Mouse (Mus musculus) embryonic fibroblast, embryonic 13.5 days (primary cell): ENCODE data around the gene Fto. TPM values are rescaled to one million over a fixed set of nuclear protein-coding genes. Genes with fewer than 3 reads are reported as not detected.

ENCODE experiments used
- H3K27ac ChIP-seq: 2 replicates; pipeline ENCODE4 v1.5.1; 2012; ENCODE audit warnings: low read length, control low read depth, inconsistent platforms; ENCODE audit not compliant: insufficient read depth
- H3K4me1 ChIP-seq: 2 replicates; pipeline ENCODE4 v1.6.1; 2011; ENCODE audit warnings: low read length; ENCODE audit not compliant: control insufficient read depth, insufficient read depth
- H3K4me3 ChIP-seq: 2 replicates; pipeline ENCODE4 v1.5.1; 2011; ENCODE audit warnings: mild to moderate bottlenecking, control low read depth, low read length; ENCODE audit not compliant: insufficient read depth
- CTCF ChIP-seq: IDR thresholded peaks from 2 replicates; pipeline ENCODE4 v1.5.1; 2011; ENCODE audit warnings: mild to moderate bottlenecking, control low read depth, low read length, moderate library complexity, borderline replicate concordance; ENCODE audit not compliant: insufficient read depth
- POLR2A ChIP-seq: IDR thresholded peaks from 2 replicates; pipeline ENCODE4 v1.6.1; 2011; ENCODE audit warnings: low read depth, mild to moderate bottlenecking, control low read depth, low read length, moderate library complexity
- polyA plus RNA-seq: library from polyadenylated mRNA; stranded (reverse); fragments of >200 nt; gene quantifications from 2 replicates; pipeline ENCODE4 v1.2.4, GENCODE M21; 2011; ENCODE audit warnings: low read depth; ENCODE audit not compliant: missing spikeins, insufficient read length

Gene Fto
- polyA plus RNA-seq, 1 experiment = 71.5 TPM

DNA sequence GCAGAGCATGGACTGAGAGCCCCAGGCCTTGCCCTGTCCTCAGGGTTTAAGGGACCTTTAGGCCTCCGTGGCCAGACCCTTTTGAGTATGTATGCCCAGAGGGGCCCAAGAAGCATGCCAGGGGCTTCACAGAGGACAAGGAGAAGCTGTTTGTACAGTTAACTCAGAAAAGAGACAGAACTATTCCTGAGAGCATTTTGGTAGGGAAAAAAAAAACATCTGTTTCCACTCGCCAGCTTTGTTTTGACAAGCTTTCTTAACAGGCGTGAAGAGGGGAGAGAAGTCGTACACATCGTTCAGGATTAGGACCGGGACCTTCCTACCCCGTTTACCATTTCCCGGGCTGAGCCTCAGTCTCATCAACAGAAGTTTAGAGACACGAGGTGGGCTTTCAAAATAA is 335.5 kb downstream of the Fto start:
- peaks cover 4% of the 10 kb centered on the region; the same call in 1 of the 2 replicates for H3K4me1 ChIP-seq
- H3K4me3 ChIP-seq = no peak overlapping the region
- TF ChIP-seq POLR2A = no peak
- no peak for TF ChIP-seq CTCF
- no peak overlapping the region for H3K27ac ChIP-seq

DNA sequence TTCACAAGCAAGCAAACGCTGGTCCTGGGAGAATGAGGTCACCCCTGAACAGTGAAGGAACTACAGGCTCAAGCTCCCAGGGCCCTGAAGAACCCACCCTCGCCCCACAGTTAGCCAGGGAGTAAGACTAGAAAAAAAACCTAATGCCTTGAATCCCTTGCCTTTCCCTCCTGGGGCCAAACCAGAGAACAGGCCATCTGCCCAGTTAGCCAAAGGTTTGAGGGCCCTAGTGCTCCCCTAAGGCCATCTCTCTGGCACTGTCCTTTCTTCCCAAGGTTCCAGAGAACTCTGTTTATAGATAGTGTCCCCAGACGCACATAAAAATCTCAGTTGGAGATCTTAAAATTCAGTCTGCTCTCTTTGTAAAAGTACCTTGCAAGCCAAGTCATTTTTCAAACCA is 340.2 kb downstream of the Fto start:
- TF ChIP-seq CTCF (no peak), POLR2A (no peak)
- Histone ChIP-seq H3K4me1 (peaks cover 2% of the 10 kb centered on the region; the same call in 1 of the 2 replicates), H3K27ac (no peak overlapping the region), H3K4me3 (no peak overlapping the region)

DNA sequence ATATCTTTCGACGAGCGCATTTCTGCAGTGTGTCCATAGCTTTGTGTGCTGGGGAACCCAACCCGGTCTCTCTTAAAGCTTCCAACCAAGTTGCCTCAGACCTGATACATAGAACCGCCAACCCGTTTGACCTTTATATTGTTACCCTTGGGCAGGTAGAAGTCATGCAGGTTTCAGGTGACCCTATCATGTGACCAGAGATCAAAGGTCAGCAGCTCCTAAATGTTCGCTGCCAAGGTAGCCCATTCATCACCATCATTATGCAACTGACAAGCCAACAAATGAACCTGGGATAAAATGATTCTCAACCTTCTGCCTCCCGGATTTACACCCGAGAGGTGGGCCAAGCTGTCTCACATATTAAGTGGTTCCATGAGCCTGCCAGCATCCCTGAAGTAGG is 344.1 kb downstream of the Fto start:
- TF ChIP-seq POLR2A = no peak
- no peak for TF ChIP-seq CTCF
- Histone ChIP-seq H3K4me3 (no peak overlapping the region), H3K4me1 (no peaks in the 10 kb centered on the region), H3K27ac (no peak overlapping the region)

DNA sequence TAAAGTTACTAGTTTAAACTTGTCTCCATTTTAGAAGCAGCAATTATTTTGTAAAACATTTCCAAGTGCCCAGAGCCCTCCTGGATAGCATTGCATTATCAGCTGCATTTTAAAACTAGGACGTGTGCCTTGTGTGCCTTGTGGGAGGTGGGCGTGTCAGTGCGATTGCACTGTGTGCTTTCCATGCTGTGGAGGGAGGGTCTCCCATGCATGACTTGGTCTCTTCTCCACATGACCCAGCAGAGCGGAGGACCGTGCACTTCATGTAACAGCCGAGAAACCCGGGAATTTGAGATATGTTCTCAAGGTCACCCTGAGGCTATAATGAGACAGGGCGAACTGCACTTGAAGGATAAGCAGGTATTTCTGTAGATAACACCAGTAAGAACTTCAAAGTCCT is 347.6 kb downstream of the Fto start:
- TF ChIP-seq CTCF = no peak
- Histone ChIP-seq H3K4me1 (no peaks in the 10 kb centered on the region), H3K27ac (no peak overlapping the region), H3K4me3 (no peak overlapping the region)

DNA sequence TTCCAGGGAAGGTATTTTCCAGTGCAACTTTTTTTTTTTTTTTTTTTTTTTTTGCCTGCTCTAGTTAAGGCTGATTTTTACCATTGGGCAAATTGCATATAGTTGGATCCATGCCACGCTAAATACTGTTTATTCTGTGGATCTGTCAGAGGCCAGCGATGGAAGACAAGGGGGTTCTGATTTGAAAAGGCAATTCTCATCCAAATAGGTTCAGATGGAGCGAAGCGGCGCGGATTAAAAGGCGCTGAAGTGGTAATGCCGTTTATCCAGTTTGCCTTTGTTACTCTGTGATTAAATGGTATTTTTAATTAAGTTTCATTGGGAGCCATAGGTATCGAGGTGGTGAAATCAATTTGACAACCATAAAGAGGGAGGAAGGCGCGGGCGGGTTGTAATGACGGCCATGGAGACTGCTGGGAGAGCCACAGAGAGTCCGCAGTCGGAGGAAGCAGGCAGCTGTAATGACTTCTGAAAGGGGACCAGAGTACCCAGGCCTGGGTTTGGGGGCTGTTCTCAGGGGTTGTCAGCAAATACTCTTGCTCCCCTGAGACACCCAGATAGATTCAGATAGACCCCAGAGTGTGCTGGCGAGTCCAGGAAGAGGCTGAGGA is 356.2 kb downstream of the Fto start:
- TF ChIP-seq POLR2A = no peak
- TF ChIP-seq CTCF = no peak
- no peaks in the 10 kb centered on the region for H3K4me1 ChIP-seq
- no peak overlapping the region for H3K27ac ChIP-seq
- no peak overlapping the region for H3K4me3 ChIP-seq

GRCm38 (mm10) chr8:91676928-91677327 is 363.6 kb downstream of the Fto start:
- no peak for TF ChIP-seq CTCF
- TF ChIP-seq POLR2A = no peak
- H3K4me3 ChIP-seq = no peak overlapping the region
- H3K27ac ChIP-seq = no peak overlapping the region
- H3K4me1 ChIP-seq = peaks cover 6% of the 10 kb centered on the region

- H3K4me1 ChIP-seq = peaks cover 6% of the 10 kb centered on the region
- H3K27ac ChIP-seq = no peak overlapping the region
- no peak for TF ChIP-seq POLR2A
- TF ChIP-seq CTCF = no peak
- H3K4me3 ChIP-seq = no peak overlapping the region
Measured at GRCm38 (mm10) chr8:91679451-91679850, 366.1 kb downstream of the Fto start.

- Histone ChIP-seq H3K4me3 (no peak overlapping the region), H3K4me1 (peaks cover 6% of the 10 kb centered on the region), H3K27ac (no peak overlapping the region)
- TF ChIP-seq CTCF (no peak), POLR2A (no peak)
Measured at GRCm38 (mm10) chr8:91680125-91680524, 366.8 kb downstream of the Fto start.

GRCm38 (mm10) chr8:91684596-91685317 is 371.4 kb downstream of the Fto start:
- no peak overlapping the region for H3K4me3 ChIP-seq
- H3K4me1 ChIP-seq = peaks cover 6% of the 10 kb centered on the region
- no peak overlapping the region for H3K27ac ChIP-seq
- TF ChIP-seq POLR2A = no peak
- TF ChIP-seq CTCF = no peak

DNA sequence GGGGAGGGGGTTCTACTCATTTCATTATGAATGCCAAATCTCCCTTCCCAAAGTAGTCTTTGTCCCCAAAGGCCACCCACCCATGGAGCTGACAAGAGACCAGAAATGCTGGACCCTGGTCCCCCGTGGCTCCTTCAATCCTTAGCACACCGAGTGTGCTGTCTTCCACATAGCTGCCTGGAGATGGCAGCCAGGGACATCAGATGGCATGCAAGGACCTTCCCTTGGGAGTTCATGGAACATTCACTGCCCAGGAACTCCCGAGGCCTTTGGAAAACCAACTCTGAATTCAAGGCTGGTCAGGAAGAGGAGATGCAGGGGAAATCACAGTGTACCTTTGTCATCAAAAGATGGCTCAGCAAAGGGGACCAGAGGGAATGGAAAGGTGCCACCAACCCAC is 372.1 kb downstream of the Fto start:
- TF ChIP-seq POLR2A (no peak), CTCF (no peak)
- H3K27ac ChIP-seq = no peak overlapping the region
- no peak overlapping the region for H3K4me3 ChIP-seq
- peaks cover 6% of the 10 kb centered on the region for H3K4me1 ChIP-seq
